Mouse (Mus musculus): Measurements from ENCODE around the gene 5330417H12Rik. TPM values are rescaled to one million over a fixed set of nuclear protein-coding genes. Genes with fewer than 3 reads are reported as not detected.
A peak's percentile ranks its signal among the peaks of the same experiment; 100 is the strongest.

Gene 5330417H12Rik
- polyA plus RNA-seq, 1 experiment from 2014 or later = not detected

DNA sequence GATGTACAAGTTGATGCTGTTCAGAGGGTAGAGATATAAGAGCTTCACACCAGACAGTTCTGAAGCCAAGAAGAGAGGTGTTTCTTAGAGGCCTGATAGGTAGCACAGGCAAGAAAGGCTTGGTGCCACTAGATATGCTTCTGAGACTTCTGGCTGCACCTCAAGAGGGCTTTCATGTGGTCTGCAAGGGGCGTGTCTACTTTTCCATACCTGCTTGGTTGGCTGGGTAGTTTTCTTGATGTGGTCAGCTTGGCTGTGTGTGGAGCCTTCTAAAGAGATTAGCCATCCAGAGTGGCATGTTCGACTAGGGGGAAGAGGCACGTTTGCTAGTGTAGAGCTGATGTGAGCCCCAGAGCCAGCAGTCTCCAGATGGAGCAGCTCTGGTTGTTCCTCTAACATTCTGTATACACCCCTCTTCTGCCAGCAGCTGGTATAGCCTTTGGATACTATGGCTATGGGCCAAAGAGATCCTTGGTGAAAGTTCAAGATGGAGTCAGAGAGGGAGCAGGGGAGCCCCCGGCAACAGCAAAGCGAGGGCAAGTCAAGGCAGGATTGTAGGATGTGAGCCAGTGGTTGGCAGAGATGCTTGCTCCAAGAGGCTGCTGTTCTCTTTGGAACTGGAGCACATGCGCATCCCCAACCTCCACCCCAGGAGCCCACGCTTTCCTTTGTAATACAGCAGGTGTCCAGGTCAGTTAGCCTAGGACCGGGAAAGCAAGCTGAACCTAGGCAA is 34.4 kb upstream of the 5330417H12Rik start:
- H3K27me3 ChIP-seq = no peaks in the 10 kb centered on the region
- ATAC-seq (no peak), DNase-seq (ENCODE audit: low read depth, low spot score) (no peak)
- TF ChIP-seq CTCF (IDR thresholded peaks at IDR 0.05) = no peak
- ChIA-PET CTCF (interaction anchor here (1.3 to 2.3 kb wide), 3 partner anchors 40 to 90 kb away, joined by 6 to 10 read pairs (median 7); no protein-coding TSS in a partner anchor), POLR2A (no interaction called here)
- in situ Hi-C loops (cut with MboI; ENCODE audit: low pct_unique_long_range_greater_than_20kb) = no loop called here

- ATAC-seq (no peak), DNase-seq (ENCODE audit: low read depth, low spot score) (no peak)
- ChIA-PET CTCF (no interaction called here), POLR2A (no interaction called here)
- TF ChIP-seq CTCF (IDR thresholded peaks at IDR 0.05) = no peak
- H3K27me3 ChIP-seq = no peaks in the 10 kb centered on the region
- in situ Hi-C loops (cut with MboI; ENCODE audit: low pct_unique_long_range_greater_than_20kb) = no loop called here
Measured at GRCm38 (mm10) chr7:107656451-107656850, 31.5 kb upstream of the 5330417H12Rik start.

DNA sequence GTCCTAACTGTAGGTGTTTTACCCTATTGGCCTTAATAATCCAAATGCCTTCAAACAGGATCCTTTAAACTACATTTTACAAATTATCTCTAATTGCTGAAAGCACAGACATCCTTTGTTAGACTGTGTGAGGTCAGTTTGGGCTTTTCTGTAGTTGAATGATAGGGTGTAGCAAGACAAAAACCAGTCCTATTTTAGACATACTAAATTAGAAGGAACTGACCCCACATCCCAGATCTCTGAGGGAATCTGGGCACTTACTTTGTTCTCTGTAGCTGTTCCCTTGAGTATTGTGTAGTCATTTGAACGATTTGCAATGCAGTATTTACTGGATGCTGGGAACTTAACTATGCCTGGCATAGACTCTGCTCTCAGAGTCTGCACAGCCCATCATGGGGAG is 26.9 kb upstream of the 5330417H12Rik start:
- ATAC-seq = no peak
- TF ChIP-seq CTCF (IDR thresholded peaks at IDR 0.05) = no peak
- in situ Hi-C loops (cut with MboI; ENCODE audit: low pct_unique_long_range_greater_than_20kb) = no loop called here
- POLR2A ChIA-PET = interaction anchor here (0.6 kb wide), 1 partner anchor 68 kb away, joined by 3 read pairs; no protein-coding TSS in a partner anchor
- DNase-seq (ENCODE audit: low read depth, low spot score) = no peak
- no peaks in the 10 kb centered on the region for H3K27me3 ChIP-seq
- CTCF ChIA-PET = interaction anchor here (3.1 kb wide), 1 partner anchor 9 kb away, joined by 14 read pairs; no protein-coding TSS in a partner anchor

GRCm38 (mm10) chr7:107649990-107650389 is 25.0 kb upstream of the 5330417H12Rik start:
- POLR2A ChIA-PET = no interaction called here
- DNase-seq (ENCODE audit: low read depth, low spot score) (no peak), ATAC-seq (no peak)
- CTCF ChIA-PET = no interaction called here
- no peak for TF ChIP-seq CTCF (IDR thresholded peaks at IDR 0.05)
- in situ Hi-C loops (cut with MboI; ENCODE audit: low pct_unique_long_range_greater_than_20kb) = no loop called here
- no peaks in the 10 kb centered on the region for H3K27me3 ChIP-seq

DNA sequence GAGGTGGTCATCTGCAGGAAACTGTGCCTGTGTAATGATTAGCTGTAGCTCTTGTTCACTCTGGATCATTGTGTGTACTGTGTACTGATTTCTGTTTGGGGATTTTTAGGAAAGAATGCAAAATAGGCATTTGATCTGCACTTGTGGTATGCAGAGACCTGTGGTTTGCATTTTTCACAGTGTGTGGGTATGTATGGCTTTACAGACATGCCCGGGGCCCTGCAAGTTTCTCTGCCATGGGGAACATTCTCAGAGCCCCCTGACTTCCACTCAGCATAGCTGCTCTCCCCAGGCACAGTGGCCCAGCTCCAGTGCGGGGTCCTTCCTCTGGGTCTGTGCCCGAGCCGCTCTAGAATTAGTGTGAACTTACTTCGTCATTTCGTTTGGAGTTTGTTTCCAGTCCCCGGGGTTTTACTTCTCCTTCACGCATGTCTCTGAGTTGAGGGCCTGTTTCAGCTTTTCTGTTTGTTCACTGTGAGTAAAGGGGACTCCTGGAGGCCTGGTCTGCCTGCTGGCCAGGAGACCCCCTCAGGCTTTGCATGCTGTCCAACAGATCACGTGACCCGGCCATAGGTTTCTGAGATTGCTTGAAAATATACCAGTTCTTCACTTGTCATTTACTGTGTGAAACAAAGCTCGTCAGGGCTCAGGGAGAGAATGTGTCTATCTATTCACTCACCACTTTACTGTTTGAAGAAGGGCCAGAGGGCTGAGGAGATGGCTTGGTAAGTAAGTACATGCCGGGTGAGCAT is 24.2 kb upstream of the 5330417H12Rik start:
- no peak for TF ChIP-seq CTCF (IDR thresholded peaks at IDR 0.05)
- H3K27me3 ChIP-seq = no peaks in the 10 kb centered on the region
- in situ Hi-C loops (cut with MboI; ENCODE audit: low pct_unique_long_range_greater_than_20kb) = no loop called here
- ATAC-seq (peak; percentile 39), DNase-seq (ENCODE audit: low read depth, low spot score) (no peak)
- CTCF ChIA-PET = no interaction called here
- POLR2A ChIA-PET = no interaction called here

DNA sequence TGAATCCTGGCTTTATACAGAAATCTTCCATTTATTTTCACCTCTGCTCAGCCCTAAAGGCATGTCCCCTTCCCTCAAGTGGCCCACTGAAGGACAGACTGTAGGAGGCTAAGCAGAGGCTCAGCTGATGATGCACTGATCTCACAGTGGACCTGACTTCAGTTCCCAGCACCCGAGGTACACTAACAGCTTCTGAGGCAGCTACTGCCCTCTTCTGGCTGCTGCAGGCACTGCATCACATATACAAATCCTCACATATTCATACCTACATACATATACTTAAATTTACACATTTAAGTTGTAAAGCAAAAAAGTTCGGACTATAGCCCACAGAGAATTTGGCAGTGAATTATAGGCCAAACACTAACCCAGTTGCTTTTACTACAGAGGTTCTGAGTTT is 20.0 kb upstream of the 5330417H12Rik start:
- TF ChIP-seq CTCF (IDR thresholded peaks at IDR 0.05) = peak; percentile 36
- DNase-seq (ENCODE audit: low read depth, low spot score) = no peak
- POLR2A ChIA-PET = no interaction called here
- ATAC-seq = no peak
- in situ Hi-C loops (cut with MboI; ENCODE audit: low pct_unique_long_range_greater_than_20kb) = no loop called here
- CTCF ChIA-PET = no interaction called here
- no peaks in the 10 kb centered on the region for H3K27me3 ChIP-seq

DNA sequence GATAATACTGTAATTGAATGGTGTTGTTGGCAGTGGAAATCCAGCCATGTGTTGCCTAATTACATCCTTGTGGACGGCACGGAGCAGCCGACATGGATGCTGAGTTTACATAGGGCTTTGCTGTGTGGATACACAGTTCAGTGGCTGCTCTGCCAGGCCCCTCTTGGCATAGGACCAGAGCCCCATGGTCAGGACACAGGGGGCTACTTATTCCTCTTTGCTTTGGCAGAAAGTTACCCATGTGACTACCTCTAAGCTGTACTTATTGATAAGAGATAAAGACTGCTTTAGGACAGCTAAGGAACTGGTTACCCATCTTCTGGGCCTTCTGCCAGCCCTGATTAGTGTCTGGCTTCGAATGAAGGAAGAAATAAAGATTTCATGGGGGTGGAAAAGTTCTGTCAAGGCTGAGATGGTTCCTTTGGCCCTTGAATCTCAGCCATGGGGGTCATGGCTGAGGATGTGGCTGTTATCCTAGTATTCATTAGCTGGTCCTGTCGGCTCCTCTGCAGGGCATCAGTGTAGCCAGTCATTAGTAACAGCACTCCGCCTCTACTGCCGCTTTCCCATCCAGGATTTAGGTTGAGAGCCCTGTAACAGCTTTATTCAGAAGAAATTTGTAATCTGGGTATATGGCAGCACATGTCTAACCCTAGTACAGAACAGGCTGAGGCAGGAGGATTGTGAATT is 17.8 kb upstream of the 5330417H12Rik start:
- ATAC-seq = no peak
- in situ Hi-C loops (cut with MboI; ENCODE audit: low pct_unique_long_range_greater_than_20kb) = no loop called here
- POLR2A ChIA-PET = no interaction called here
- CTCF ChIA-PET = interaction anchor here (1.4 kb wide), 1 partner anchor 18 kb away, joined by 3 read pairs; no protein-coding TSS in a partner anchor
- no peak for DNase-seq (ENCODE audit: low read depth, low spot score)
- no peak for TF ChIP-seq CTCF (IDR thresholded peaks at IDR 0.05)
- no peaks in the 10 kb centered on the region for H3K27me3 ChIP-seq

GRCm38 (mm10) chr7:107638026-107638425 is 13.1 kb upstream of the 5330417H12Rik start:
- no peak for TF ChIP-seq CTCF (IDR thresholded peaks at IDR 0.05)
- POLR2A ChIA-PET = no interaction called here
- no peaks in the 10 kb centered on the region for H3K27me3 ChIP-seq
- DNase-seq (ENCODE audit: low read depth, low spot score) = no peak
- no peak for ATAC-seq
- CTCF ChIA-PET = no interaction called here
- in situ Hi-C loops (cut with MboI; ENCODE audit: low pct_unique_long_range_greater_than_20kb) = no loop called here

DNA sequence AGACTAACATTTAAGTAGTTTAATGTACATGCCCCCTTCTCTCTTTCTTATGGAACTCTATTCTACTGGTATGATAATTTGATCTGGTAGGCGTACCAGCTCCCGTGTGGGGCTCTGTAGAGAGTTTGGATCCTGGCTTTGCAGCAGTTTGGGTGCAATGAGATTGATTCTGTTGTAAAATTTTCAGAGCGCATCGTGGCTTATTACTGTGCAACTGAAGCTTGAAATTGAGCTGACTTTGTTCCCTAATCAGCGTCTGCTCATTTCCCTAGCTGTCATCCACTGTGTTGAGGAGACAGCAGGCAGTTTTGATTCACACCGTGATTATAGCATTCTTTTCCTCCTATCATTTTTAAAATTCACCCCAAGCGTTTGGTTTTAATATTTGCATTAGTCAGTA is 12.4 kb upstream of the 5330417H12Rik start:
- in situ Hi-C loops (cut with MboI; ENCODE audit: low pct_unique_long_range_greater_than_20kb) = no loop called here
- H3K27me3 ChIP-seq = no peaks in the 10 kb centered on the region
- CTCF ChIA-PET = no interaction called here
- no peak for TF ChIP-seq CTCF (IDR thresholded peaks at IDR 0.05)
- ATAC-seq (no peak), DNase-seq (ENCODE audit: low read depth, low spot score) (no peak)
- POLR2A ChIA-PET = no interaction called here

- TF ChIP-seq CTCF (IDR thresholded peaks at IDR 0.05) = no peak
- in situ Hi-C loops (cut with MboI; ENCODE audit: low pct_unique_long_range_greater_than_20kb) = no loop called here
- ChIA-PET CTCF (no interaction called here), POLR2A (no interaction called here)
- no peak for DNase-seq (ENCODE audit: low read depth, low spot score)
- H3K27me3 ChIP-seq = no peaks in the 10 kb centered on the region
- no peak for ATAC-seq
Measured at GRCm38 (mm10) chr7:107633201-107633600, 8.2 kb upstream of the 5330417H12Rik start.

GRCm38 (mm10) chr7:107628383-107628782 is 3.4 kb upstream of the 5330417H12Rik start:
- no peaks in the 10 kb centered on the region for H3K27me3 ChIP-seq
- DNase-seq (ENCODE audit: low read depth, low spot score) = no peak
- ChIA-PET POLR2A (no interaction called here), CTCF (no interaction called here)
- in situ Hi-C loops (cut with MboI; ENCODE audit: low pct_unique_long_range_greater_than_20kb) = no loop called here
- no peak for ATAC-seq
- no peak for TF ChIP-seq CTCF (IDR thresholded peaks at IDR 0.05)

All from Patski (cell line).